Mouse (Mus musculus): ENCODE data around the gene Meiob. TPM values are rescaled to one million over a fixed set of nuclear protein-coding genes. Genes with fewer than 3 reads are reported as not detected.

Meiob gene
- polyA plus RNA-seq, 1 experiment from 2014 or later = not detected

DNA sequence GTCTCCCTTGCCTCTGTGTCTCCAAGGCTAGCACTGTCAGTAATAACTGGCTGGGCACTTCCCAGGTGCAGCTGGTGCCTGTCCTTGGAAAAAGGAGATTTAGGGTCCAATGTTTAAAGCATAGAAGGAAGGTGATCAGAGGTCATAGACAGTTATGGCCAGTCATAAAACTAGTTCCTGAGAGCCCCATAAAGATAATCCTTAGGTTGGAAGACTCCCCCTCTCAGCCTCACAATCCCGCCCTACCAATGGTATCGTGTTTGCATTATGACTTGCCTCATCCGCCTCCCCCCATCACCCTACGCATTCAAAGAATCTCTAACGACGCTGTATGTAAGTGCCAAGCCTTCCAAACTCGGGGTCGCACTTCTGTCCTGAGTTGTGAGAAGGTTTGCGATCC is 40.4 kb downstream of the Meiob start:
- H3K36me3 ChIP-seq (ENCODE audit: control insufficient read depth, insufficient read depth, low read length) = no peaks in the 10 kb centered on the region
- H3K9me3 ChIP-seq (ENCODE audit: control insufficient read depth, low read length) = no peaks in the 10 kb centered on the region
- H3K27ac ChIP-seq (ENCODE audit: low read depth, low read length) = no peak overlapping the region
- H3K4me2 ChIP-seq (ENCODE audit: low read length) = no peak overlapping the region
- peaks cover 7% of the 10 kb centered on the region; the same call in 1 of the 2 replicates for H3K27me3 ChIP-seq (replicated peaks; ENCODE audit: control insufficient read depth, insufficient read depth, low read length)
- no peak overlapping the region for H3K9ac ChIP-seq (ENCODE audit: low read depth, low read length)
- WGBS = 56% methylated on average over 9 of the region's 9 CpGs
- H3K4me1 ChIP-seq (ENCODE audit: control insufficient read depth, insufficient read depth, low read depth, low read length) = peaks cover 8% of the 10 kb centered on the region
- no peak overlapping the region for H3K4me3 ChIP-seq (ENCODE audit: low read length)
- no peak for ATAC-seq

DNA sequence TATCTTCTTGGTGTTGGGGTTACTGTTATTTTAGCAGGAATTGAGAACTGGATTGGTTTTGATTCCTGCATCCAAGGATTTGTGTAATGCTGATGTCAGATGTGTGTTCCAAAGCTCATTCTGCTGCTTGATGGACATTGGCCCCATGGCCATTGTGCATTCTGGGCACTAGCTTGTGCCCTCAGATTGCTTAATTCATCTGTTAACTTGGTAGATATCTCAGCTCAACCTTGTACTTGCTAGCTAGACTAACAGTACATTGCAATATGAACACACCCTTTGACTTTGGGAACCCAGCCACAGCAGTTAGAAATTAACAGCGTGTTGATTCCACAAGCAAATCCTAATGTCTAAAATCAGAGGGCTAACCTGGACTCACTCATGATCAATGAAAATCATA is 43.3 kb downstream of the Meiob start:
- no peak overlapping the region for H3K9ac ChIP-seq (ENCODE audit: low read depth, low read length)
- no peak overlapping the region for H3K4me3 ChIP-seq (ENCODE audit: low read length)
- H3K4me1 ChIP-seq (ENCODE audit: control insufficient read depth, insufficient read depth, low read depth, low read length) = peaks cover 15% of the 10 kb centered on the region
- WGBS = 95% methylated on average over 1 of the region's 1 CpGs
- H3K4me2 ChIP-seq (ENCODE audit: low read length) = no peak overlapping the region
- no peaks in the 10 kb centered on the region for H3K9me3 ChIP-seq (ENCODE audit: control insufficient read depth, low read length)
- H3K27ac ChIP-seq (ENCODE audit: low read depth, low read length) = no peak overlapping the region
- no peak for ATAC-seq
- no peaks in the 10 kb centered on the region for H3K27me3 ChIP-seq (replicated peaks; ENCODE audit: control insufficient read depth, insufficient read depth, low read length)
- H3K36me3 ChIP-seq (ENCODE audit: control insufficient read depth, insufficient read depth, low read length) = no peaks in the 10 kb centered on the region

DNA sequence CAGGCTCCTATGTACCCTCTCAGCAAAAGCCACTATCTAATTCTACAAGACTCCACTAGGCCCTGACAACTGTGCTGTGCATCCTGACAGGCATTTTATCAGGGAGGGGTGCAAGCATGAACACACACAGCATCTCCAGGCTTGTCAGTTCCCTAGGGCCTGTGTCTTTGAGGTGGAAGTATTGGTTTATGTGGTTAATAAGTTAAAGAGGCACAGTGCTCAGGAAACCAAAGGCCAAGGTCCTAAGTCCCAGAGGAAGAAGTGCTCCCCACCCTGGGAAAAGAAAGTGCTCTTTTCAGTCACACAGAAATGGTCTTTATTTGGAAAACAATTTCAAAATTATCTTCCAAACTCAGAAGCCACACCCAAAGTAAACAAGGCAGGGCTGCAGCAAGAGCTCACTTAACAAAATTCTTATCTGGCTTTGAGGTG is 44.5 kb downstream of the Meiob start:
- Histone ChIP-seq H3K27ac (ENCODE audit: low read depth, low read length) (no peak overlapping the region), H3K9me3 (ENCODE audit: control insufficient read depth, low read length) (no peaks in the 10 kb centered on the region), H3K4me2 (ENCODE audit: low read length) (peak overlapping the region; percentile 67), H3K27me3 (replicated peaks; ENCODE audit: control insufficient read depth, insufficient read depth, low read length) (no peaks in the 10 kb centered on the region), H3K36me3 (ENCODE audit: control insufficient read depth, insufficient read depth, low read length) (peaks cover 5% of the 10 kb centered on the region), H3K9ac (ENCODE audit: low read depth, low read length) (no peak overlapping the region), H3K4me3 (ENCODE audit: low read length) (no peak overlapping the region; the same call in 1 of the 2 replicates), H3K4me1 (ENCODE audit: control insufficient read depth, insufficient read depth, low read depth, low read length) (peaks cover 15% of the 10 kb centered on the region)
- no peak for ATAC-seq

DNA sequence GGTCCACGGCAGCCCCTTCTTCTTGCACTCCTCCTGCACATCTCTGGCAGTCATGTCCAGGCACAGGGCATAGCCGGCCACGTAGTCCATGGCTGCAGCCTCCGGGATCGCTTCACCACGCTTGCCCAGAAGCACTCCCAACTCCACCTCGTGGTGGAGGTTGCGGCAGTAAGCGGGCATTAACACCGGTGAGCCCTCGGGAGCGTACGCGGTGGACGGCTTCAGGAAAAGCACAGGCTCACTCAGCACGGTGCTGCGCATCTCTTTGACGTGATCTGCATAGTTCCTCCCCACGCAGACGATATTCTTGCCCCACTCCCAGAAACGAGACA is 45.6 kb downstream of the Meiob start:
- no peak for ATAC-seq

DNA sequence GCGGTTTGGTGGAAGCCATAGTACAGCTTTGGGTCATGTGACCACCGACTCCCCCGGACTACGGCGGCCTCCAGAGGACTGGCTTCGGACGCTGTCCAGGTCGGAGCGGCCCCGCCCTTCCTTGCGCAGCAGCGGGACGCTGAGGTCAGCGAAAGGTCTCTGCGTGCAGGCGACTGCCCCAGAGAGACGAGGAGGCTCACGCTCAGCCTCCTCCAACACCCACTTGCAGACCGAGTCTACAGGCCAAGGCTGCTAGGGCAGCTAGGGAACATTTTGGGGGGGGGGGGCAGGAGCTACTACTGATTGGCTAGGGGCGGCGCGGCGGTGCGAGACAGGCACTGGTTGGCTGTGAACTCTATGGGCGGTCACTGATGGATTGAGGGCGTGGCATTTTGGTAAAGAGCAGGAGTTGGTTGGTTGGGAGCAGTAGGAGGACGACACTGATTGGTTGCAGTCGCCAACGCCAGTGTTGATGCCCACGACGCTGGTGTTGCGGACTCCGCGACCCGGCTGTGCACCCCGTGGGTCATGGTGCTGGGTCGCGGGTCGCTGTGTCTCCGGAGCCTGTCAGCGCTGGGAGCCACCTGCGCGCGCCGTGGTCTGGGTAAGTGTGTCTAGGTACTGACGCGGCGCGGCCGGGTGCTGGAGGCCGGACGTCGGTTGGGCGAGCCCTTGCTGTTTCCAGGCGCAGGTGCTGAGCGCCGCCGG is 46.1 kb downstream of the Meiob start, which contains the start of gene Fahd1:
Fahd1 (minus strand) TSS at position 300 of the 708 bp plus-strand sequence.
- Histone ChIP-seq H3K4me1 (ENCODE audit: control insufficient read depth, insufficient read depth, low read depth, low read length) (peaks cover 15% of the 10 kb centered on the region), H3K9ac (ENCODE audit: low read depth, low read length) (peak within 1 kb of the TSS; percentile 84), H3K9me3 (ENCODE audit: control insufficient read depth, low read length) (no peaks in the 10 kb centered on the region), H3K27ac (ENCODE audit: low read depth, low read length) (peak within 1 kb of the TSS; percentile 98), H3K4me2 (ENCODE audit: low read length) (peak within 1 kb of the TSS; percentile 72), H3K4me3 (ENCODE audit: low read length) (peak within 1 kb of the TSS; percentile 95), H3K36me3 (ENCODE audit: control insufficient read depth, insufficient read depth, low read length) (peaks cover 6% of the 10 kb centered on the region), H3K27me3 (replicated peaks; ENCODE audit: control insufficient read depth, insufficient read depth, low read length) (no peaks in the 10 kb centered on the region)
- peak; percentile 99 for ATAC-seq
- under 1% methylated on average over 58 of the region's 58 CpGs for WGBS

More for the DNA sequence above, 45.6 kb downstream of the Meiob start:
- H3K4me3 ChIP-seq (ENCODE audit: low read length) = peak overlapping the region; percentile 95
- WGBS = under 1% methylated on average over 21 of the region's 21 CpGs
- H3K27me3 ChIP-seq (replicated peaks; ENCODE audit: control insufficient read depth, insufficient read depth, low read length) = no peaks in the 10 kb centered on the region
- H3K4me2 ChIP-seq (ENCODE audit: low read length) = peak overlapping the region; percentile 67
- H3K4me1 ChIP-seq (ENCODE audit: control insufficient read depth, insufficient read depth, low read depth, low read length) = peaks cover 15% of the 10 kb centered on the region
- H3K36me3 ChIP-seq (ENCODE audit: control insufficient read depth, insufficient read depth, low read length) = peaks cover 6% of the 10 kb centered on the region
- no peaks in the 10 kb centered on the region for H3K9me3 ChIP-seq (ENCODE audit: control insufficient read depth, low read length)
- H3K9ac ChIP-seq (ENCODE audit: low read depth, low read length) = peak overlapping the region; percentile 84
- peak overlapping the region; percentile 98 for H3K27ac ChIP-seq (ENCODE audit: low read depth, low read length)

DNA sequence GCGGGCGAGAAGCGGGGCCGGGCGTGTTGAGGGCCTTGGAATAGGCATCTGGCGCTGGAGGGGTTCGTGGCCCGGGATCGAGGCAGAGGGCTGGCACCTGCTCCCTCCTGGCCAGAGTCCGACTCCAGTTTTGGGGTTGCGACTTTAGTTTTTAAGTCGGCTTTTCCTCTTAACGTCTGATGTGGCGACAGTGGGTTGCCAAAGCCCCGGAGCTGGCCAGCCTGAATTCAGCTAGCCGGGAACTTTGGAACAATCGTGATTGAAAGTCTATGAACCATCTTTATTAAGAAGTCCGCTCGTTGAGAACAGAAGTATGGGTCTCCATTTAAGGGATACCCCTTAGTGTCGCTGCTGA is 46.7 kb downstream of the Meiob start:
- WGBS = under 1% methylated on average over 20 of the region's 20 CpGs
- Histone ChIP-seq H3K4me2 (ENCODE audit: low read length) (peak overlapping the region; percentile 72), H3K27me3 (replicated peaks; ENCODE audit: control insufficient read depth, insufficient read depth, low read length) (no peaks in the 10 kb centered on the region), H3K27ac (ENCODE audit: low read depth, low read length) (peak overlapping the region; percentile 81), H3K9me3 (ENCODE audit: control insufficient read depth, low read length) (no peaks in the 10 kb centered on the region), H3K9ac (ENCODE audit: low read depth, low read length) (peak overlapping the region; percentile 76), H3K4me3 (ENCODE audit: low read length) (peak overlapping the region; percentile 95), H3K36me3 (ENCODE audit: control insufficient read depth, insufficient read depth, low read length) (peaks cover 6% of the 10 kb centered on the region), H3K4me1 (ENCODE audit: control insufficient read depth, insufficient read depth, low read depth, low read length) (peaks cover 15% of the 10 kb centered on the region)
- no peak for ATAC-seq

DNA sequence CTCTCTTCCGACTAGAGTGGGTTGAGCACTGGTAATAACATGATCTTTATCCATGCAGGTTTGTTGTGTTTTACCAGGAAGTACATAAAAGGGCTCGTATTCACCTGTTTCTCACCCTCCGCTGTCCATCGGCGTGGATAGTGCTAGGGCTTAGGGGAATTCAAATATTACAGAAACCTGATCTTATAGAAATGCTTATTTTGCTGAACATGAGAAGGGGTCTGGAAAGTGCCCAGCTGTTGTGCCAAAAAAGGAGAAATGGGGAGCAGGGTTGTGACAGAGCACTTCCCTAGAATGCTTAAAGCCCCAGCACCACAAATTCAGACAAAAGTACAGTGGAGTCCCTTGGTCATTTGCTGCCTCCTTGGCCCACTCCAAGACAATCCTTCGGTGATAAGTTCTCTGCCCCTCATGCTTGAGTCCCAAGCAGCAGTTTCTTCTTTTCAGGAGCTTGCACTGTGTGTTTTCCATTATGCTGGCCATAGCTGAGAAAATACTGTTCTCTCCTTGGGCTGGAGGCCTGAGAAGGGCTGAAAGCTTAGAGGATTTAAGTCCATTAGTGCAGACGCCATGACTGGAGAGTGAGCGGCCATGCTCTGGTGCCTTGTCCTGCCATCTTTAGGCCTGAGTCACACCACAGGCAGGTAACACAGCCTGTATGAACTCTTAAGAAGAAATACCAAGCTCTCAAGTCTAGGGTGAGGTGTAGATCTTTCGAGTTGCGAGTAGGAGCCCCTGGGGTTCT is 47.5 kb downstream of the Meiob start:
- Histone ChIP-seq H3K36me3 (ENCODE audit: control insufficient read depth, insufficient read depth, low read length) (peaks cover 6% of the 10 kb centered on the region), H3K4me2 (ENCODE audit: low read length) (peak overlapping the region; percentile 72), H3K9ac (ENCODE audit: low read depth, low read length) (no peak overlapping the region), H3K27ac (ENCODE audit: low read depth, low read length) (no peak overlapping the region), H3K4me3 (ENCODE audit: low read length) (peak overlapping the region; percentile 95), H3K9me3 (ENCODE audit: control insufficient read depth, low read length) (no peaks in the 10 kb centered on the region), H3K4me1 (ENCODE audit: control insufficient read depth, insufficient read depth, low read depth, low read length) (peaks cover 15% of the 10 kb centered on the region), H3K27me3 (replicated peaks; ENCODE audit: control insufficient read depth, insufficient read depth, low read length) (no peaks in the 10 kb centered on the region)
- no peak for ATAC-seq
- WGBS = 86% methylated on average over 10 of the region's 10 CpGs

DNA sequence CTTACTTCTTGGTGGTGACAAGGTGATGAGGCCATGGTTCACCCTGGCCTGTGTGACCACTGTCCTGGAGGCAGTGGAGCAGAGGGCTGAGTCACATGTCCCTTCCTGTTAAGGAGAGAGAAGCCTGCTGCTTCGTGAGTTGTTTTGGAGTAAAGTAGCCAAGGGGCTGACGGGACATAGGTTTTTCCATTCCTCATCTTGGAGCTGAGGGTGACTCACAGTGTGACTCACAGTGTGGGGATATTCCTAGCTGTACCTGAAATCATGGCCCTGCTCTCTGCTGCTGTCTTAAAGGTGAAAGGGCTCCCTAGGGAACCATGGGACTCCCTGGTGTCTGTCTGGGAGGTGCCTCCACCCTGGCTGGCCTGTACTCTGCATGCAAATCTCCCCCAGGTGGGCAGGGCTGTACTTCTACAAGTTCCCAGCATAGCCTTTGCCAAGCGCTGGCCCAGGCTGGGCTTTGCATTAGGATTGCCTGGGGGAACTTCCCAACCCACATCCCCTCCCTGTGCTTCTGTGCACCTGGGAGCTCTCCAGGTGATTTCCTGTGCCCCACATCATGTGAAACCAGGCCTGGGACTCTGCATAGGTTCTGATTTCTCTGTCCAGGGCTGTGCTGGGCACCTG is 51.9 kb downstream of the Meiob start:
- Histone ChIP-seq H3K27me3 (replicated peaks; ENCODE audit: control insufficient read depth, insufficient read depth, low read length) (no peaks in the 10 kb centered on the region), H3K4me1 (ENCODE audit: control insufficient read depth, insufficient read depth, low read depth, low read length) (peaks cover 7% of the 10 kb centered on the region), H3K9me3 (ENCODE audit: control insufficient read depth, low read length) (no peaks in the 10 kb centered on the region), H3K9ac (ENCODE audit: low read depth, low read length) (no peak overlapping the region), H3K4me3 (ENCODE audit: low read length) (no peak overlapping the region), H3K27ac (ENCODE audit: low read depth, low read length) (no peak overlapping the region), H3K4me2 (ENCODE audit: low read length) (no peak overlapping the region), H3K36me3 (ENCODE audit: control insufficient read depth, insufficient read depth, low read length) (peaks cover 14% of the 10 kb centered on the region)
- WGBS = 73% methylated on average over 3 of the region's 3 CpGs
- no peak for ATAC-seq

DNA sequence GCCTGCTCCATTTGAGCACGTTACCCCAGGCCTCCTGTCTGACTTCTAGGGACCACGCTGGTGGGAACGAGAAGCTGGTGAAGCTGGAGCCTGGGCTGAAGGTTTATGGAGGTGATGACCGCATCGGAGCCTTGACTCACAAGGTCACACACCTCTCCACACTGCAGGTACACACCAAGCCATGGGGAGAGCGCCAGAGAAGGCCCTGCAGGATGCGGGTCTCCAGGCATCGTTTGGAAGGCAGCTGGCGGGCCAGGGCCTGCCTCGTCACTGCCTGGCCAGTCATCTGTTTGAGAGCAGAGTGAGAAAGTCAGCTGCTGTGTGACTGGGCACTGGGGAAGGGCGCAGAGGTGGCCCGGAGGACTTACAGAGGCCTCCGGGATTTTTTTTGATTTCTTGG is 52.5 kb downstream of the Meiob start:
- WGBS = 91% methylated on average over 13 of the region's 13 CpGs
- no peaks in the 10 kb centered on the region for H3K9me3 ChIP-seq (ENCODE audit: control insufficient read depth, low read length)
- no peak overlapping the region for H3K9ac ChIP-seq (ENCODE audit: low read depth, low read length)
- H3K4me2 ChIP-seq (ENCODE audit: low read length) = no peak overlapping the region
- H3K36me3 ChIP-seq (ENCODE audit: control insufficient read depth, insufficient read depth, low read length) = peaks cover 19% of the 10 kb centered on the region
- H3K4me1 ChIP-seq (ENCODE audit: control insufficient read depth, insufficient read depth, low read depth, low read length) = peaks cover under 1% of the 10 kb centered on the region; the same call in 1 of the 2 replicates
- H3K4me3 ChIP-seq (ENCODE audit: low read length) = no peak overlapping the region
- H3K27me3 ChIP-seq (replicated peaks; ENCODE audit: control insufficient read depth, insufficient read depth, low read length) = no peaks in the 10 kb centered on the region
- ATAC-seq = no peak
- H3K27ac ChIP-seq (ENCODE audit: low read depth, low read length) = no peak overlapping the region

All from hindbrain, embryonic 16.5 days (tissue).